Mouse (Mus musculus) spleen, adult 2 months (tissue): ENCODE results near the gene Tomm6. TPM values are rescaled to one million over a fixed set of nuclear protein-coding genes. Genes with fewer than 3 reads are reported as not detected.

Source experiments
- DNase-seq, 2 experiments: peaks; one replicate each; pipeline versions ENCODE4 v3.0.0 to v3.0.0-alpha.2; 2012 to 2021; ENCODE audit warnings: low spot score in 2 of 2, low read depth in 1 of 2
- H3K27ac ChIP-seq: fragments of 200-500 bp; 2 replicates; pipeline ENCODE4 v1.5.1; 2012; ENCODE audit warnings: low read length, inconsistent platforms; ENCODE audit not compliant: insufficient read depth
- H3K27me3 ChIP-seq: fragments of 200-500 bp; 2 replicates; pipeline ENCODE4 v1.6.1; 2012; ENCODE audit warnings: mild to moderate bottlenecking, moderate library complexity, low read length, inconsistent platforms; ENCODE audit not compliant: control insufficient read depth, insufficient read depth
- H3K36me3 ChIP-seq: fragments of 200-500 bp; 2 replicates; pipeline ENCODE4 v1.6.1; 2012; ENCODE audit warnings: mild to moderate bottlenecking, low read length, inconsistent platforms; ENCODE audit not compliant: control insufficient read depth, insufficient read depth
- H3K4me1 ChIP-seq: fragments of 200-500 bp; 2 replicates; pipeline ENCODE4 v1.6.1; 2011; ENCODE audit warnings: inconsistent platforms; ENCODE audit not compliant: control insufficient read depth, insufficient read depth, insufficient read length
- H3K4me3 ChIP-seq: fragments of 200-500 bp; 2 replicates; pipeline ENCODE4 v1.5.1; 2011; ENCODE audit warnings: mild to moderate bottlenecking, inconsistent platforms; ENCODE audit not compliant: insufficient read depth, insufficient read length; ENCODE audit errors: extremely low read depth
- CTCF ChIP-seq: fragments of 200-500 bp; IDR thresholded peaks from 2 replicates; pipeline ENCODE4 v1.5.1; 2011; ENCODE audit warnings: mild to moderate bottlenecking, inconsistent platforms; ENCODE audit not compliant: insufficient read depth, insufficient read length, insufficient replicate concordance; ENCODE audit errors: extremely low read depth
- POLR2A ChIP-seq: fragments of 200-500 bp; IDR thresholded peaks from 2 replicates; pipeline ENCODE4 v1.6.1; 2011; ENCODE audit warnings: low read depth, low read length, inconsistent platforms
- WGBS: fragments of 180-500 bp; shearing (Covaris S2); methylation state at CpG from one replicate; pipeline ENCODE4 v1.1.7; 2018; 5-methylcytosine and 5-hydroxymethylcytosine counted together
- polyA plus RNA-seq: library from polyadenylated mRNA; depleted of rRNA; stranded (reverse); fragments of >200 nt; gene quantifications from 2 replicates; pipeline ENCODE4 v1.2.3, GENCODE M21; 2012

The Tomm6 gene
- polyA plus RNA-seq, 1 experiment, result 58.0 TPM

DNA sequence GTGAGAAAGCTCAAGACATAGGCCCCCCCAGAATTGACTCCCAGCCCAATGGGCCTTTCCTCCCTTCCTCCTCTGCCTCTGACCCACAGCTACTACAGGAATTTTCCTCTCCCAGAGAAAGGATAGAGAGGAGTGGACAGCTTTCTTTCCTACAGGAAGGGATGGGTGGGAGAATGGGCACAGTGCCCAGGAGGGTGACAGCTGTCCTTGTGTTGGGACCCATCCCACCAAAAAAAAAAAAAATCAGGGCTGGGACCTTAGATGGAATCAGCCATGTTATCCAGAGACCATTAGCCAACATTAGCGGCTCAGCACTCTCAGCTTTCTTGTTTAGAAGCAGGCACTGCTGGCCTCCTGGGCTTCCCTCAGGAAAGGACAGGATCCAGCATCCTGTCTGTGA is 18.0 kb upstream of the Tomm6 start:
- H3K27me3 ChIP-seq, result no peaks in the 10 kb centered on the region
- WGBS, result 96% methylated on average over 1 of the region's 1 CpGs
- no peak for DNase-seq

DNA sequence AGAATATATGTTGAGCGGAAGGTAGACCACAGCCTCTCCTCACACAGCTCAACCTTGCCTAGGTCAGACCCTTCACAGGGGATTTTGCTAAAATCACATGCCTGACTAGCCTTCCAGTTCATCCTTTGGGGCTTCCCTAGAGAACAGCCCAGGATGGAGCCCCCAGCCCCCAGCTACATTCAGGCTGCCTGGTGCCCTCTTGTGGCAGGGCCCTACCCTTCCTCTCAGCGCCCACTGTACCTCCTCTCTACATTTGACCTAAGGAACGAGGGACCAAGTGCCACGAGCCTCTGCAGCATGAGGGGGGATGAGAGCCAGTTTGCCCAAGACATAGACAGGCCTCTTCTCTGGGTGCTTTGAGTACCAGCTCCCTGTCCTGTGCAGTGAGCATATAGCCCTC is 16.5 kb upstream of the Tomm6 start:
- Histone ChIP-seq H3K27ac (no peak overlapping the region), H3K36me3 (no peaks in the 10 kb centered on the region), H3K4me3 (no peak overlapping the region), H3K27me3 (no peaks in the 10 kb centered on the region), H3K4me1 (no peaks in the 10 kb centered on the region)
- 78% methylated on average over 4 of the region's 4 CpGs for WGBS
- DNase-seq, result no peak
- TF ChIP-seq POLR2A (no peak), CTCF (no peak)

More for the DNA sequence above, 18.0 kb upstream of the Tomm6 start:
- TF ChIP-seq POLR2A (no peak), CTCF (no peak)
- no peak overlapping the region for H3K4me3 ChIP-seq
- H3K4me1 ChIP-seq, result no peaks in the 10 kb centered on the region
- H3K36me3 ChIP-seq, result no peaks in the 10 kb centered on the region
- H3K27ac ChIP-seq, result no peak overlapping the region

DNA sequence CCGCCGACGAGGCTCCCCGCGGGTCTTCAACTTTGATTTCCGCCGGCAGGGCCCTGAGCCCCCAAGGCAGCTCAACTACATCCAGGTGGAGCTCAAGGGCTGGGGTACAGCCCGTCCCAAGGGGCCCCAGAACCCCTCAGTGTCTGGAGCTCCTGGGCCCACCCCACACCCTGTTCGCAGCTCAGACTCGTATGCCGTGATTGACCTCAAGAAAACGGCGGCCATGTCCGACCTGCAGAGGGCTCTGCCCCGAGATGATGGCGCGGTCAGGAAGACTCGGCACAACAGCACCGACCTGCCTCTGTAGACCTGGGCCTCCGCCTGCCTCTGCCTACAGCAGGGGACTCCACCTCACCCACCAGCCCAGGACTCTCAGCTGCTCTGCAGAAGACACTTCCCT is 15.4 kb upstream of the Tomm6 start:
- no peak for TF ChIP-seq POLR2A
- no peak for TF ChIP-seq CTCF
- DNase-seq, result no peak
- 69% methylated on average over 20 of the region's 20 CpGs for WGBS

DNA sequence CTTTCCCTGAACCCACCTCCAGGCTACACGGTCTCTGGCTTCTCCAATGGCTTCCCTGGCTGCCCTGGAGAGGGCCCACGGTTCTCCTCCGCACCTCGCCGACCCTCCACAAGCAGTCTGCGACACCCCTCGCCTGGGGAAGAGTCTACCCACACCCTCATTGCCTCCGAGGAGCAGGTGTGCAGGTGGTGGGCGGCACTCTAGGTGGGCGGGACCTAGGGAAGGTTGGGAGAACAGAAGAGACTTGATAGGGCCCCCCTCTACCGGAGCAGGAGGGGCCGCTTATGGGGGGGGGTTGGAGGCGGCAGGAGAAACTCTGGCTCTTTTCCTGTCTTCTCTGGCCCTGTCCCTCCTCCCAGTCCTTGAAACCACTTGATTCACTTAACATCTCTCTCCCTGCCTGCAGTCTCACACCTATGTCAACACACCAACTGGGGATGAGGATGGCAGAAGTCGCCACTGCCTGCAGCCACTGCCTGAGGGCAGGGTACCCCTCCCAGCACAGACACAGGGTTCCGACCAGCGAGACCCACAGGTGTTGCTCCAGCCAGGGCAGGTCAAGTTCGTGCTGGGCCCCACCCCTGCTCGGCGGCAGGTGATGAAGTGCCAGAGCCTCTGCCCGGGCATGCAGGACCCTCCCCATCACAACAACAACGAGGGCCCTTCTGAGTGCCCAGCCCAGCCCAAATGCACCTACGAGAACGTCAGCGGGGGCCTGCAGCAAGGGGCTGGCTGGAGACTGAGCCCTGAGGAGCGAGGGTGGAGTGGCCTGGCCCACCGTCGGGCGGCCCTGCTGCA is 14.6 kb upstream of the Tomm6 start:
- Histone ChIP-seq H3K4me1 (no peaks in the 10 kb centered on the region), H3K27ac (no peak overlapping the region), H3K36me3 (no peaks in the 10 kb centered on the region), H3K27me3 (no peaks in the 10 kb centered on the region), H3K4me3 (no peak overlapping the region)
- no peak for DNase-seq
- TF ChIP-seq CTCF (no peak), POLR2A (no peak)
- WGBS, result 87% methylated on average over 28 of the region's 28 CpGs

More for the DNA sequence above, 15.4 kb upstream of the Tomm6 start:
- no peaks in the 10 kb centered on the region for H3K36me3 ChIP-seq
- H3K27me3 ChIP-seq, result no peaks in the 10 kb centered on the region
- no peak overlapping the region for H3K27ac ChIP-seq
- H3K4me3 ChIP-seq, result no peak overlapping the region
- no peaks in the 10 kb centered on the region for H3K4me1 ChIP-seq

DNA sequence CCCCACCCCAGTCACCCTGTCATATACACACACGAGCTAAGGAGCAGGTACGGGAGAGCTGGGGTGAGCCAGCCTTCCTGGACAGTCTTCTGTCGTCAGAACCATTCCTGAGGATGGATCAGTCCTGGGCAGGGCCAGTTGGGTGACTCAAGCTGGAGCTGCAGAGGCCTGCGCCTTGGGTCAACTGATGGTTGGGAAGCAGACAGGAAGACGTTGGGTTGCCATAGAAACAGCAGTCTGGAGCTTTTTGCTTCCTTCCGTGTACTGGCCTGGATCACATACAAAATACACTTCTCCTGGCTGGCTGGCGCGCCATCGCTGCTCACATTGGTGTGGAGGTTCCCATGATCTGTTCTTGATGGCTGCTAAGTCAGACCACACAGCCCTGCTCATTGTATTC is 13.6 kb upstream of the Tomm6 start:
- Histone ChIP-seq H3K36me3 (no peaks in the 10 kb centered on the region), H3K27me3 (no peaks in the 10 kb centered on the region), H3K4me1 (no peaks in the 10 kb centered on the region), H3K27ac (no peak overlapping the region), H3K4me3 (no peak overlapping the region)
- WGBS, result 91% methylated on average over 9 of the region's 9 CpGs
- DNase-seq, result no peak
- no peak for TF ChIP-seq POLR2A

DNA sequence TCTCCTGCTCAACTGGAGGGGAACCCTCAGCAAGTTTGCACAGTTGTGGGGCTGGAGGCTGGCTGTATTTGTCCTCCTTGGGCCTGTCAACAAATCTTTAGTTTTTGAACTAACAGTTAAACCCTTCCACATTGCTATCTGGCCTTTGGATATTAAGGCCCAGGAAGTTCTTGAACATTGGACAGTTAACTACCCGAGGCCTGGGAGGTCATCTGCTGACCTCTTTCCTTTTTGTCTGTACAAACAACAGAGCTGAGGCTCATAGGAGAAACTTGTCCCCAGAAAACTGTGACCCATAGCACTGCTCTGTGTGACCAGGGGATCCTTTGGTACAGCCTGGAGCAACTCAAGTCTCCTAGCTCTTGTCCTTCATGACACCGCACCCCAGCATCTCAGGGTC is 10.9 kb upstream of the Tomm6 start:
- H3K27me3 ChIP-seq, result peaks cover 3% of the 10 kb centered on the region; the same call in 1 of the 2 replicates
- 86% methylated on average over 2 of the region's 2 CpGs for WGBS
- DNase-seq, result no peak
- TF ChIP-seq CTCF, result no peak
- no peak for TF ChIP-seq POLR2A
- H3K4me3 ChIP-seq, result no peak overlapping the region
- no peaks in the 10 kb centered on the region for H3K4me1 ChIP-seq
- no peaks in the 10 kb centered on the region for H3K36me3 ChIP-seq
- H3K27ac ChIP-seq, result no peak overlapping the region

DNA sequence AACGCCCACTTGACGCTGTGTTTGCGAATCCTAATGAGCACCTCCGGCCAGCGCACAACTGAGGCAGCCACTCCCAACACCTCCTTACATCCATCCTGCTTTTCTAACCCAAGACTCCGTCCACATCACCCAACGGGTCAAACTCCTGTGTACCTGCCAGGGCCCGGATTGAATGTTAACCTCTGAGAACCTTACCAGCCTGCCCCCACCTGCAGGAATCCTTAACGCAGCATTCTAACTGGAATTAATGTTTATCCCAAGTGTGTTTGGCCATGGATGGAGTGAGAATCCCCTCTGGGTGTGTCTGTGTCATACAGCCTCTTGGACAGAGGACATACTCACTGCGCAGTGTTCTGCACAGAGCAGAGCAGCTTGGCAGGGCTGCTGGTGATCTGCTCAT is 10.0 kb upstream of the Tomm6 start:
- Histone ChIP-seq H3K36me3 (no peaks in the 10 kb centered on the region), H3K27ac (no peak overlapping the region), H3K4me3 (no peak overlapping the region), H3K27me3 (peaks cover 3% of the 10 kb centered on the region; the same call in 1 of the 2 replicates), H3K4me1 (no peaks in the 10 kb centered on the region)
- WGBS, result 93% methylated on average over 10 of the region's 10 CpGs
- TF ChIP-seq CTCF (no peak), POLR2A (no peak)
- no peak for DNase-seq
